Mouse (Mus musculus) left cerebral cortex, postnatal 10 days (tissue): ENCODE measurements at regions not wholly inside any gene's neighbourhood (a gene's known extent, or its start where the extent isn't known, plus 50 kb on each side); places are given as distances from the start of the nearest gene placed in this dataset.
A peak's percentile ranks its signal among the peaks of the same experiment; 100 is the strongest.

Source experiments
- DNase-seq, 2 experiments: peaks; one replicate each; pipeline ENCODE4 v3.0.0; 2021 to 2022; ENCODE audit warnings: low spot score in 2 of 2, mixed read lengths in 1 of 2; ENCODE audit errors: extremely low spot score in 1 of 2
- intact Hi-C: fragments of 180-260 bp; cut with DNase I; formaldehyde crosslinking; loops from one replicate; pipeline ENCODE4 v1.15.1; 2025

- intact Hi-C loops: no loop called here
- DNase-seq: no peak
Measured at GRCm38 (mm10) chr2:133427039-133427438, 124.9 kb upstream of the Bmp2 start.

DNA sequence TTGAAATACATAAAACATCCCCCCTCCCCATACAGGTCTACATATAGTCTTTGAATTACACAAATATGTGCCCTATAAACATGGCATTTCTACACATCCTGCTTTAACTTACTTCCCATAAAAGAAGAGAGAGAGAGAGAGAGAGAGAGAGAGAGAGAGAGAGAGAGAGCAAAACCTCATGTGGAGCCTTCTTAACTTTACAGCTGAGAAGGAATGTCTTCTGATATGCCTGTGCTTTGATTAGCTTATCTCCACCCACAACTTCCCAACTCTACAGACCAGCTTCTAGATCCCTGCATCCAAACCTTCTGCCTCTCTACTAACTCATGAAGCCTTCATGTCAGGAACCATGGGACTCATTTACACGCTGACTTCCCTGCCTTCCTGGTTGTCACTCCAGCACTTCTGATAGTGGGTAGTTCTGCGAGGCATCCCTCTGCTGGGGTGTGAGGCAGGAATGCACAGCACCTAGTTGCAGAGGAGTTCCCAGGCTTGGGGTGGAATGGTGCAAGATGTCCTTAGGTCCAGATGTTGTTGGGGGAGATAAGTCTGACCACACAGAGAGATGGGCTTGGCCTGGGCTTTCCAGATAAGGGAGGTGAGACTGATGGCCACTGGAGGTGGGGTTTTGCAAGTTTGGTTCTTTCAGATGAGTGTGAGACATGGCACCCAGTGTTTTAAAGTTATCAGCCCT, 122.4 kb upstream of the Bmp2 start:
- intact Hi-C loops: no loop called here
- DNase-seq: no peak

- peak in 1 of 2 experiments; percentile 27 for DNase-seq
- intact Hi-C loops: no loop called here
Measured at GRCm38 (mm10) chr2:133430741-133431438, 121.1 kb upstream of the Bmp2 start.

DNA sequence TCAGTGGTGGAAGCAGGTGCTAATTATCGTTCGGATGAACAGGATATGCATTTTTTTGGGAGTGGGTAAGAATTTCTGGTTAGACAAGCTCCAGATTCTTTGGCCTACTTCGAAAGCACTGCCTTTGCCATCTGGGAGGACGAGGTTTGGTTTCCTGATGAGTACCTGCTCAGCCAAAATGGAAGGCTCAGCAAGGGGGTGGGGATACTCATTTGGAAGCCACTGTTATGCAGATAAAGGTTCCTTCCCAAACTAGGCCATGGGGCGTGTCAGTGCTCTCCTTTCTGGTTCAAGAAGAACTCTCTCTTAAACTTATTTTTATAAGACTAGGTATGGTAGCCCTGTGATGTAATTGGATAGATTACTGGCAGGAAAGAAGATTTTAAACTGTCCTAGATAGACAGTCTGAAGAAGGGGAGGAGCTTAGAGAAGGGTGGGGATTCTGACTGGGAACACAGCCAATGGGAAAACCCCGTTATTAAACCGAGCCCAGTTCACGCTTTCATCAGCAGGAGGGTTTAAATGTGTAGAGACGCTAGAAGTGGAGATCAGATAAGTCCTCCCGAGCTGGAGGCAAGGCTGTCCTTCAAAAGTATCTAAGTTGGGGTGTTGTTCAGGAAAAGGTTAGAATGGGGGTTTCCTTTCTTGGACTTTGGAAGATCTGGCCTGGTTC, 119.7 kb upstream of the Bmp2 start:
- intact Hi-C loops: no loop called here

GRCm38 (mm10) chr2:133436913-133437843, 114.8 kb upstream of the Bmp2 start:
- intact Hi-C loops: no loop called here
- DNase-seq: peak; percentile 18 to 32

More for the DNA sequence above, 119.7 kb upstream of the Bmp2 start:
- DNase-seq: no peak

DNA sequence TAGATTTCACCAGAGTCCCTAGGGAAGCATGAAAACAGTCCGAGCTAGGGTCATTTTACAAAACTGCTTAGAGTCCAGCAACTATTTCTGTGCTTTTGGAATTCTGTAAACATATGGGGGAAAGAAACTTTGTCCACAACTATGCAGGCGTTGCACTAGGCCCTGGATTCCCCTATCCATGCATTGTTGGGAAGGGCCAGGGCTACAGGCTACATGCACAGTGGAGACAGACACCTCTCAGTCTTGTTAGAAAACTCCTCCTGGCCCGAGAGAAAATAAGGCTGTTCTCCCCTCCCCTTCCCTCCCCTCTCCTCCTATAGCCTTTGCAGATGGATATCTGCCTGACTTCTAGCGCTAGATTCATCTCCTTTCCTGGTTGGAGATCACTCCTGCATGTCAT, 113.9 kb upstream of the Bmp2 start:
- intact Hi-C loops: no loop called here
- no peak for DNase-seq

DNA sequence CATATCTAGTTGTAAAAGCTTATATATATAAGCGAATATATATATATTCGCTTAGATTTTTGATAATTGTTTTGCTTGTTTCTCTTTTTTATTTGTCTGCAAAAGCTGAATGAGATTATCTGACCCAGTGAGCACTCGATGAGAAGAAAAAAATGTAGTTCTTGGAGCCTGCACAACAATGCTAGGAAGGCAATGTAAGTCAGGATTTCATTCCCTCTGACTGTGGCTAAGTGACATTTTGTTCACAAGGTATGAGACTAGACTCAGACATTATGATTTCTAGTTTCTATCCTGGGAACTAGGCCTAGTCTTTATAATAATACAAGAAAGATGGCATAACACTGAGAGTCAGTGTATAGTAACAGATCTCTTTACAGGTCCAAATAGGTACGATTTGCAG, 108.9 kb upstream of the Bmp2 start:
- DNase-seq: no peak
- intact Hi-C loops: no loop called here

DNA sequence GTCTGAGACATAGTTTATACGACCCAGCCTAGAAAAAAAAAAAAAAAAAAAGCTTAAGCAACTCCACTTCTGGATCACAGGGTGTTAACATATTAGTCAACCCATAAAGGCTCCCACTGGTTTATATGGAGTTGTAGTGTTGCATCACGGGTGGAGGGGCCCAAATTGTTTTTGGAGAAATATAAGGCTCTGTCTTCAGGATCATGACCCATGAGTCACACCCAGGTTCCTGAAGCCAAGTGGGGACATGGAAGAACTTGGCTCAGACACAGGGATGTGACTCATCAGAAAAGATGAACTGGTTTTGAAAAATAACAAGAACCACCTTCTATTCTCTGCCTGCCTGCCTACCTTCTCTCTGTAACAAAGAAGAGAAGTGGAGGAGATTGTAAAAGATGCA, 108.5 kb upstream of the Bmp2 start:
- intact Hi-C loops: no loop called here
- DNase-seq: no peak

GRCm38 (mm10) chr2:133452947-133453346, 99.0 kb upstream of the Bmp2 start:
- DNase-seq: no peak
- intact Hi-C loops: no loop called here

GRCm38 (mm10) chr2:133455484-133456170, 96.3 kb upstream of the Bmp2 start:
- intact Hi-C loops: no loop called here
- no peak for DNase-seq

- DNase-seq: no peak
Measured at GRCm38 (mm10) chr2:133456785-133457184, 95.2 kb upstream of the Bmp2 start.

DNA sequence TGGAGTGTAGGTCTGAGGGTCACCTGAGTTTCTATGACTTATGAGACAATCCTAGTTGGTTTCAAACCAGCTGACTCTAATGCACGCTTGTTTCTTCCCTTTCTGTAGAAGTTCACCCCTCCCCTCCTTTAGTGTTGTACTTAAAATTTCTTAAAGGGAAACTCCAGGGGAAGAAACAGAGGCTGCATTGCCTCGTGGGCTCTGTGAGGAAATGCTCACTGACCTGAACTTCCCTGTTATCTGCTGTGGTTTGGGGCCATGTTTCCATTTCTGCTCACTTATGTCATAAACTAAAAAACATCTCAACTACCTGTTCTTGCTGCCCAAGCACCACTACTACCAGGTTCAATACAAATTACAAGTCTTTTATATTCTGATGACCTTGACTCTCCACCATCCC, 93.2 kb upstream of the Bmp2 start:
- intact Hi-C loops: no loop called here
- DNase-seq: no peak

More at GRCm38 (mm10) chr2:133456785-133457184, 95.2 kb upstream of the Bmp2 start:
- intact Hi-C loops: no loop called here

- no peak for DNase-seq
- intact Hi-C loops: no loop called here
Measured at GRCm38 (mm10) chr2:133460814-133461213, 91.1 kb upstream of the Bmp2 start.

- intact Hi-C loops: no loop called here
- DNase-seq: no peak
Measured at GRCm38 (mm10) chr2:133462378-133462777, 89.6 kb upstream of the Bmp2 start.

DNA sequence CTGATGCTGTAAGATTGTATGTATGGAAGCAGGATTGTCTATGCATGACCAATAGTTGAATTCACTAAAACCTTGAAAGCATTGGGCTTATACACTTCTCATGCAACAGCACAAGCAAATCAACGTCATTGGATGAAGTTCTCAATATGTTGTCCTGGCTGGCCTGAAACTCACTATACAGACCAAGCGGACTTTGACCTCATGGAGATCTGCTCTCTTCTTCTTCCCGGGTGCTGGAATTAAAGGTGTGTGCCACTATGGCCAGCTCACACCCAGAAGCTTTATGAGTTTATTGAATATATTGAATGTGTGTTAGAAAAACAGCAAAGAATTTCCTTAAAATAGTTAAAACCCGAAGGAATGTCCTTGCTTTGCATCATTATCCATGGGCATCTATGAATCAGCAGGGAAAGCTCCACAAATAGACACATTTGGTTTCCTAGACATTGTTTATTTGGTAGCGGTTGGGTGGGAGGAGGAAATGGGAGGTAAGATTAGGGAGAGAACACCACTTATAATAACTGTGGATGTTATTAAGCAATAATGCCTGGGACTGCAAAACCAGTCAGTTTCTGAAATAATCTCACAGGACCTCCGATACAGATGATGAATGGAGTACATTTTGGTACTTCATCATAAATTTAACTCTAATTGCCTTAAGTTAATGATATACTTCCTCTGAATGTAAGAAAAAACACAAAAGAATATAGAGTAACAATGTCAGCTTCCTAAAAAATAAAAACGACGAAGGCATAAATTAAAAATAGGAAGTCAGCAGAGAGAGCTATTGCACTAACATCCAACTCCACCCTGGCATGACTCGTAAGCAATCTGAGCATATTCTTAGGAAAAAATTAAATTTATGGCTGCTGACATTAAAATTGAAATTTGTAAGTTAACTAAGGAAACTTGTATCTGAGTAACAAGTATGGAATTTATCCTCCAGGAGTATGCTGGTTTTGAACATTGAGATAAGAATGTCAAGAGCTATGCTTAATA, 84.5 kb upstream of the Bmp2 start:
- intact Hi-C loops: no loop called here
- no peak for DNase-seq

DNA sequence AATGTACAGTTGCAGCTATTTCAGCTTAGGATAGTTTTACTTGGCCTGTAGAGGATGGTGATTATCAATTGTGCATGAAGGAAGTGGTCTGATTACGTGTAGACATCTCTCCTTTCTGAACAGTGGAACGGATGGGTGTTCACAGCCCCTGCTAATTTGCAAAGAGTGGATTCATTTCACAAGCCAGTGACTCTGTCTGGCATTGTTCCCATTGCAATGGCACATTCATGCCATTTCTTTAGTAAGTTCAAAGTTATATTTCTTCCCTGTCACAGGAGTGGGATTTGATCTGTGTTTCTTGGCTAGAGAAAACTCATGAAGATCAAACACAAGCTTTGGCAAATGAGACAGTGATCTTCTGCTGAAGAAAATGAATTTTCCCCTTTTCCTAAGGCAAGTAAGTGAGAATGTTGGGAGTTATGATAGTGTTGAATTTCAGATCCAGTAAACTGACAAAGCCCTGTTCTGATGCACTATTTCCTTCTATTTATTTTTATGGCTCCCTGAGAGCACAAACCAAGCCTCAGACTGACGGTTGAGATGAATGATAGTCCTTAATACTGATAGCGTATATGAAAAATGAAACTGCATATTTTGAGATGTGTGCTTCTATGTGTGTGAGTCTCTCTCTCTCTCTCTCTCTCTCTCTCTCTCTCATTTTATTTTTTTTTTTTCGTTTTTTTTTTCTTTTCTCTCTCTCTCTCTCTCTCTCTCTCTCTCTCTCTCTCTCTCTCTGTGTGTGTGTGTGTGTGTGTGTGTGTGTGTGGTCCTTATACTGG, 78.8 kb upstream of the Bmp2 start:
- intact Hi-C loops: no loop called here

DNA sequence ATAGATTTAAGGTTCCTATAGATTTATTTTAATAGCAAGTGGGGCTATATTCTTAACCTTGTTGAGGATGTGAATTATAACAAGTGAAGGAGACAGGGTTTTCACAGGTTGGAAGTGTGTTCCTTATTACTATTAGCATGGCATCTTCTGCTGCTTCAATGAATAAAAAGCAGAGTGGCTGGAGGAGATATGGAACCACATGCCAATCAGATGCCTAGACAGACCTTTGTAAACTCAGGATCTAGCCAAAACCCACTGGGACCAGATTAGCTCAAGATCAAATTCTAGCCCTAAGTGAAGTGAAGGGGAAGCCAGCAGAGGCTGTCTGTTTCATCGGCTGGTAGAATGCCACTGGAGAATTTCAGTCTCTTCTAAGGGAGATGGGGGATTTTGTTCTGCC, 77.8 kb upstream of the Bmp2 start:
- DNase-seq: no peak
- intact Hi-C loops: no loop called here

More for the DNA sequence above, 78.8 kb upstream of the Bmp2 start:
- no peak for DNase-seq
